Mouse (Mus musculus): ENCODE results near the gene Pias4.

GRCm38 (mm10) chr10:81139529-81139846 lies 28.2 kb downstream of the Pias4 start:
- TF ChIP-seq CTCF (IDR thresholded peaks at IDR 0.05; ENCODE audit: control insufficient read depth, insufficient read depth, insufficient read length) (no peak), MYOG (IDR thresholded peaks at IDR 0.05; ENCODE audit: control insufficient read depth, extremely low read depth, insufficient read length) (no peak)
